Mouse (Mus musculus): ENCODE data around the gene Dst.
"Not testable (repeated sequence)": the region's sequence is repeated elsewhere in the genome, so short reads cannot be mapped to it uniquely, and the experiment has no call there.

Dst gene

DNA sequence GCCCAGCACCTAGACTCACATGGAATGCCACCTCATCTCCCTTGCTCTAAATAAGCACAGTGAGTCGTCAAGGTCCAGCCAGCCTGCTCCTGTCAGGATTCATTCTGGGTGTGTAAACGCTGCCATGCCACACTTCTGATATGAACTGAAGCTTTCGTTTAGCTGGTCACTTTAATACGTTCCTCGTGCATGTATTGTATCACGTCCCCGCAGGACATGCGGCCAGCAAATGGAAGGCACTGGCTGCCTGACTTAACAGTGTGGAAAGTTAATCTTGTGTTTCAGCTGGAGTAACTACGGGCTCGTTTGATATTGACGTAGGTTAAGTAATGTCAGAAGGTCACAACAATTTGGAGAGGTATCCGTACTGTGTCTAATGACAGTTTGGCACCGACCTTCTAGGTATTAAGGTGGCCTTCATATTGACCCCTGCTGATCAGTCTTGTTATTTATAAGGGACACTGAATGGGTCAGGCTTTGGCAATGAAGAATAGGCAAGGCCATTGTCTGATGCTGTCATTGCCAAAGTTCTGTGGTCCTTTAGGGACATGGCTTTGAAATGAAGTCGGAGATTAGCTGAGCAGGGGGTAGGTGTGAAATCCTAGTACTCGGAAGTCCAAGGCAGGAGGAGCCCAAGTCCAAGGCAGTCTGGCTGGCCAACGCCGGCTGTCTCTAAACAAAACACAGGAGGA, 122.5 kb downstream of the Dst start:
- no peak for DNase-seq

DNA sequence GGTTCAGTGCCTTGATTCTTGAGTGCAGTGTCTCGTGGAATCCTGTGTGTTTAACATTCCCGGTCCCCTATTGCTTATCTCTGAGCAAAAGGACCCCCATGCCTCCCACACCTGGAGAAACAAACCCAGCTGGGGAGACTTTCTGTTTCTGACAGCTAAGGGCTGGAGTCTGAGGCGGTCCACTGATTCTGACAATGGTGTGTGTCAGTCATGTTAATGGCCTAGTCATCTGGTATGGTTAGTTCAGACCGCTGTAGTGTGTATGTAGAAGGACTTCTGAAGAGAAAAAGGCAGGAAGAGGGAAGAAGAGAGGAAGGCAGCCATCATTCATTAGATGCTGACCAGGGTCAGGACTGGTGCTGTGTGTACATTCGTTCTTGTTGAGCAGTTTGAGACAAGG, 125.0 kb downstream of the Dst start:
- no peak for DNase-seq

DNA sequence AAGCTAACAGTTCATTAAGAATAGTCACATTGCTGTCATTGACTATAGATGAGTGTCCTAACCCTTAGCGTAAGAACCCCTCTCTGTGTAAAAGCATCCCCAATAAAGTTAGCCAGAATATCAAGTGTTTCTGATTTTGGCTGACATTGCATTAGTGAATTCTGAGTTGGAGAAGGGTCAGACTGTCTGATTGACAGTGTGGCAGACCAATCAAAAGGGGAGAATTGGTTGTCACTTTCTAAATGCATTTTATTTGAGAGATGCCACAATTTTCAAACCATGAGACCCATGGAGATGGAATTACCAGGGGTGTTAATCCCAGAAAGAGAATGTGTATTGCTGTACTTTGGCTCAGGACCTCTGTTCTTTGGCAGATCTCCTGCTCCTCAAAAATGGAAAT, 125.5 kb downstream of the Dst start:
- DNase-seq = no peak

DNA sequence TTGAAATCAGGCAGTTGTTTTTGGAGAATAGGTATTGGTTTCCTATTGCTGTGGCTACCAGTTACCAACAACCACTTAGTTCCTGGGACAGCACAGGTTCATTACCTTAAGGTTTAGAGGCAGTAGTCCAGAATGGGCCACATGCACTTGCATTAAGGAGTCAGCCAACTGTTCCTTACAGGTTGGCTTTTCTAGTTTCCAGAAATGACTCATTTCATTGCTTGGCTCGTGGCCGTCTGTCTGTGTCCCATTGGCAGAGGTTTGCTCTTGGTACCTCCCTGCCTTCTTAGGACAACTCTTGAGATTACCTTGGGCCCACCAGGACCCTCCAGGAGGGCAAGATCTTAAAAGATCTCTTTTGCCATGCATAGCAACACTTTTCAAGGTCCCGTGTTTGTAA, 125.9 kb downstream of the Dst start:
- DNase-seq = no peak

DNA sequence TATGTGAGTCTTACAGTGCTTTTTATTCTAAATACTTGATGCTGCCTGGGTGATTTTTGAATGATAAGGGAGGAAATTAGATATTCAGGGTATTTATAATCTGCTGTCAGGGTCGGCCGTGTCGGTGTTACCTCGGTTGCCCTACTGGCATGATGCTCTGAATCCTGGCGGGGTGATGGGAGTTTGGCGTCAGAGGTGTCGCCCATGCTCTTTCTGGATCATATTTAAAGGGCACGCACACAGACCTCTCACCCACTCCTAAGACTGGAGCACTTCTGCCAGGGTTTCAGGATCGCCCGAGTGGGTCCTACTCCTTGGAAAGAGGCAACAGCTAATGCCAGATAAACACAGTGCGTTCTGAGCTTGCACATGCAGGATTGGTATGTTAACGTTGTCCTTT, 128.1 kb downstream of the Dst start:
- DNase-seq = no peak

DNA sequence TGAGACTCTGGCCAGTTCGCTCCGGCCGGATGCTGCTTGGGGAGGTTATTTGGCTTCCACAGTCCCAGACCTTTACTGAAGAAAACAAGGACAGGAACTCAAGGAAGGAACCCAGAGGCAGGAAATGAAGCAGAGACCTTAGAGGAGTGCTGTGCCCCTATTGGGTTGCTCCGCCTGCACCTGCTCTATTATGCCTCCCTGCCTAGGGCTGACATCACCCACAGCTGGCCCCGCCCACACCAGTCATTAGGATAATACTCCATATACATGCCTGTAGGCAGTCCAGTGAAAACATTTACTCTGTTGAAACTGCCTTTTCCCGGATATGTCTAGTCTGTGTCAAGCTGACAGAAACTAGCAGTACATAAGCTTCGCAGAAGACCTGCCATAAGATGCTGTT, 130.5 kb downstream of the Dst start:
- DNase-seq = no peak

DNA sequence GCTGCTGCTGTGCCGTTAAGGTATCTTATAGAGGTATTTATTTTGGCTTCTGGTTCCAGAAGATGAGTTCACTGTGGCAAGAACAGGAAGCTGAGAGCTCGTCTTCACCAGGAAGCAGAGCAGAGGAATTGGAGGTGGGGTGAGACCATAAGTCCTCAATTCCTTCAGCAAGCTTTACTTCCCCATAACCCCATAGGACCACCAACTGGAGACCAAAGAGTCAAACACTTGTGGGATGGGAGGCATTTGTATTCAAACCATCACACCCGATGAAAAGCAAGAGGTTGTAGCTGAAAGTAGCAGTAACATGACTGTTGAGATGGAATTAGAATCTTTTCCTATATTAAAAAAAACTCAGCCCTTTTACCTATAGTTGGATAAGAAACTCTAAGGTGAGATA, 132.0 kb downstream of the Dst start:
- no peak for DNase-seq

DNA sequence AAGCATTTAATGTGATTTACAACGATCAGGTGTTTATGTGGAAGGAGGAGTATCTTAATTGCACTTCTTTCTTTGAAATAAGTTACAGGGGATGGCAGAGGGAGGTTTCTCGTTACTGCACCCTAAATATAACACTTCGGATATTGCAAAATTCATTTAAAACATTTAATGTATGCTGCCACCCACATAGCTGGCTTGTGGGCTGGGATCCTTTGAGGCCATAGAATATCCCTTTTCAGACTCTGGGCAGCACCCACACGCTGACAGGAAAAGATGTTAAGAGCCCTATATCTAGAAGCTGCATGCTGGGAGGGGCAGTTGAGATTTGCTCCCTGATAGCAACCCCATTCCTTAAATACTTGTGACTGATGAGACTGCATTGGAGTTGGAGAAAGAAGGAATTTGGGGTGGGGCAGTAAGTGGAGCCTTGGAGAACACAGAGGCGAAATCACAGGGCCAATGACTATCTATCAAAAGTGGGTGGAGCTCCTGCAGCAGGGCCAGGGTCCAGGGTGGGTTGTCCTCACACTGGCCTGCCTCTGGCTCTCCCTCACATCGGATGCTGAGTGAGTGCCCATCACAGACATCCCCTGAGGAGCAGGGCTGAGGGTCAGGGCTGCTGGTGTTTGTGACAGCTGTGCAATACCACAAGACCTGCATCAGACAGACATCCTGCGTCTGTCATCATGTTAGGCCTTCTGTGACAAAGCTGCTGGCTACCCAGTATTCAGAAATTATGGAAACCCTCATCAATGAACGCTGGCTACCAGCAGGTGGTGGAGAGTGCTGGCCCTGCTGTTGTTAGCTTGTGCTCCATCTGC, 133.1 kb downstream of the Dst start:
- DNase-seq = no peak

DNA sequence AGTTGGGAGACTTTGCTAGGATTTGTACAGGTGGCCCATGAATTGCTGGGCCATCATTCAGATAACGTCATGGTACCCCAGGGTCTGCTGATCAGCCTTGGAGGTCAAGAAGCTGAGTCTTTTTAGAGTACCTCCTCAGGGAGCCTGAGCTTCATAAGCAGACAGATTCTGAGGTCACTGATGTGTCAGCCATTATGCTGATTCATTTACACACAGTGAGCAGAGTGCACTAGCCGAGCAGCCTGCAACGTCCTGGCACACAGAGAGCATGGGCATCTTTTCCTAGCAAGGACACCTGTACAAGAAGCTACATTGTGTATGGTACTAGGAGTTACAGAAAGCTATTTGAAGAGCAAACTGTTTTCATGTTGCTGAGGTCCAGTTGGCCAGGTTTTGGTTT, 134.3 kb downstream of the Dst start:
- no peak for DNase-seq

DNA sequence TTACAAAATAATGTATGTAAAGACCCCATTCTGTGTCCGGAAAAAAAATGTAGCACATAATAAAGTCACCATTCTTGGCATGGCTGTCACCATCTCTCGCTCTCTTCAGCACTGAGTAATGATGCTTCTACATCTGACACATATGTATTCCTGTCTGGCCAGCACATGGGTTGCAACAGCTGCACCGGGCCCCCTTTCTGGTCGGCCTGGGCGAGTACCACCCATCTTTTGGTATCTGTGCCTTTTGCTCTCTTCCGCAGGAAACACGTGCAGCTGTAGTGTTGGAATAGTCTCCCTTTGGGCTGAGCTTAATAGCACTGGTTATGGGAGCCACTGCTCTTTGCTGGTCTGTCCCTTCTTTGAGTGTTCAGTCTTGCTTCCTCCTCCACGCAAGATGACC, 135.3 kb downstream of the Dst start:
- DNase-seq = no peak

DNA sequence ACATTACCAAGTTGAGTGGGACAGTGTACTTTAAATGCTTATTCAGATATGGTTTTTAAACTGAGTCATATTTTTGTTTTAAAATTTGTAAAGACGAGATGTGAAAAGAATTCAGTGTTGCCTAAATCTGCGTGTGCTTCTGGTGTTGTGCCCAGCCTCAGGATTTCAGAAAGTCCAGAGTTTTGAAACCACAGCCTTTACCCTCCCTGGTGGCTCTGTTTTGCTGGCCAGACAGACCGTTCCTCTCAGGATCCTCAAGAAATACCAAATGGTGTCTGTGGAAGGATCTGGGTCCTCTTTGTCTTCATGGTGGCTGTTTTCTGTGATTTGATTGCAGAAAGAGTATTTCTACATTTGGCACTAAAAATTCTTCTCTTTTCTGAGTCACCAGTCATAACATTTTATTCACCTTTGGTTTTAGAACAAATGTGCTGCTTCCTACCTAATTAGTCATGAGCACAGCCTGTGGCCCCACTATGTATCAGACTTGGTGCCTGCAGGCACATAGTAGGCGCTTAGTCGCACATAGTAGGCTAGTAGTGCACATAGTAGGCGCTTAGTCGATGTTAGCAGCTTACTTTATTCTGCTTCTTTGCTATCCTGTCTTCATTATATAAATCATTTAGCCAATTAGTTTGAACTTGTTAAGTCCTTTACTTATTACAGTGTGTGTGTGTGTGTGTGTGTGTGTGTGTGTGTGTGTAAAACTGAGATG, 136.0 kb downstream of the Dst start:
- DNase-seq = no peak

DNA sequence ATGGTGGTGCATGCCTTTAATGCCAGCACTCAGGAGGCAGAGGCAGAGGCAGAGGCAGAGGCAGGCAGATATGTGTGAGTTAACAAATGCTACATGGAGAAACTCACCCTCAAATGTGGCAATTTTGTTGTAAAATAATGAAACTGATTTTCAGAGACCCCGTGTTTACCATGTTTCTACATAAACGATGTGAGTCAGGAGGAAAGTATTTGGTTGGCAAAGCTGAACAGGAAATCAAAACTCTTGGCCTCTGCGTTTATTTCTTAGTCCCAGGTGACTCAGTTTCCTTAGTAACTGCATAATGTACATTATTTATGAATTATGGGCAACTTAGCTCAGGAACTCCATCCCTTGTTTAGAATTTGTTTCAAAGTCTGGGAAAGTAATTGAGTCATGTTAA, 136.7 kb downstream of the Dst start:
- no peak for DNase-seq

DNA sequence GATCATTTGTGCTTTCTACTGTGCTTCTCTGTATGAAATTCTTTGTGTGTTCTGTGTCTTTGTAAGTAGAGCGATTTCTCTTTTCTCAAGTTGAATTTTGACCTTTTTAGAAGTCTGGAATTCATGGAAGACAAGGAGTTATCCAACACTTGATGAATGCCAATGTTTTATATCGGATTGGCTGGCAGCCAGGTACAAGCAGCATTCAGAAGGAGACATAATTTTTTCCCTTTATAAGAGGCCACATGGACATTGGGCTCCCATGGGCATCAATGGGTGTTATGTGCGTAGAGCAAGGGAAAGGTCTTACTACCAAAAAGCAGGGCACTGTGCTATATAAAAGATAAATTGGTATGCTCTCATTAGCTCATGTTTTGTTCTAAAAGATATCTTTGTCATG, 139.3 kb downstream of the Dst start:
- no peak for DNase-seq

DNA sequence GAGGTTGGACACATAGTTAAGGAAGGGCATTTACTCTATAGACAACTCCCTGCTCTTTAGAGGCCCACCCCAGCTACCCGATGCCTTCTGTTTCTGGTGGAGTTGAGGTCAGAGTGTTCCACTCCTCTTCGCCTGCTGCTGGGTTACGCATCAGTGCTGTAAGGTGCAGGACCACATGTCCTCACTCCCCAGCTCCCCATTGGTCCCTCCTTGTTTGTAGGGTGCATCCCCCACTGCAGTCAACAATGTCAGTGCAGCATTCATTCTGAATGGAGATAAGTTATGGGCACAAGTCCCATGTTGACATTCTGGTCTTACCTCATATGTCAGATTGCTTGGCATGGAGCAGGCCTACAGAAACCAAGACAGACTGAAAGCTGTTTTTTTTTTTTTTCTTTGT, 143.2 kb downstream of the Dst start:
- DNase-seq = no peak

DNA sequence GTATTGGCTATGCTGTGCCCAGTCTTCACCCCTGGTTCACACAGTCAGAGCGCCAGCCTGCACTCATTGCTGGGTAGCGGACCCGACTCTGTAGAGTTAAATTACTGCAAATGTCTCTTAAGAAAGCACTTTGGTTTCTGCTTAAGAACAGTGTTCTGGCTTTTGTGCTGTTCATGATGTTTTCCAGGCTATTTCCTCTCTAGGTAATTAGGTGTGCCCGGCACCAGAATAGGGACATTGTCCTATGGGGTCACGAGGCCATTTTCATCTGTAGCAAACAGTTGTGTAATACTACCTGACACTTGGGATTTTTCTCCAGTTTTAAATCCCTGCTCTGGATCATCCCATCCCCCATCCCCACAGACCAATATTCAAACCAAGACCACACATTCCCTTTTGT, 144.4 kb downstream of the Dst start:
- DNase-seq = no peak

DNA sequence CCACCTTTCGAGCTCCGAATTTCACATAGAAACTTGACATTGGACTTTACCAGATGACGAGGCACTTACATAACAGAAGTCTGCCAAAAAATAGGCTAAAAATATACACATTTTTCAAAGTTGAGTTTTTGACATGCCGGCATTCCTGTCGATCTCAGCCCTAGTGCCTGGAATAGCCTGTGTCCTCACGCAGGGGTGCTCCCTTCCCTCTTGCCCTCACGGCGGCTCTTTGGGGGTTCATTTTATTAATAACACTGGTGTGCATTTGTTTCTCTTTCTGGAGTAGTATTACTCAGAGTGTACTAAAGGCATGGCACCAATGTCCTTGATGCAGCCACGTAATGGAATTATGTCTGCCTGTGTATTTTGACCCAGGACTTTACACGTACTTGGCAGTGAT, 146.9 kb downstream of the Dst start:
- DNase-seq = no peak

DNA sequence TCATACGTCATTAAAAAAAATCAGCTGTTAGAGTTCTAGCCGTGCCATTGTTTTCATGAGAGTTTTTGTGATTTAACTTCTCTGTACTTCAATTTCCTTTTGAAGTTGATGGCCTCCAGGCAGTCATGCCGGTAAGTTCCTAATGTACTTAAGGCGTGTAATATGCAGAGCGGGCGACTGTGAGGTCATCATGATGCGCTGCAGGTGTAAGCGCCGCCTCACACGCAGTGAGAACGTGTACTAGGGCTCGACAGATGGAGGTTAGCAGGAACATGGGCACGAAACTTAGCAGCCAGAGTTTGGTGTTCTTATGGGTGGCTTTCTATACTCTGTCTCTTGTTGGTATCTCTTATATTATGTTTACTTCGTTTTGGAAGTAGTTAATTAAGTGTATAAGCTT, 148.6 kb downstream of the Dst start:
- DNase-seq = no peak

DNA sequence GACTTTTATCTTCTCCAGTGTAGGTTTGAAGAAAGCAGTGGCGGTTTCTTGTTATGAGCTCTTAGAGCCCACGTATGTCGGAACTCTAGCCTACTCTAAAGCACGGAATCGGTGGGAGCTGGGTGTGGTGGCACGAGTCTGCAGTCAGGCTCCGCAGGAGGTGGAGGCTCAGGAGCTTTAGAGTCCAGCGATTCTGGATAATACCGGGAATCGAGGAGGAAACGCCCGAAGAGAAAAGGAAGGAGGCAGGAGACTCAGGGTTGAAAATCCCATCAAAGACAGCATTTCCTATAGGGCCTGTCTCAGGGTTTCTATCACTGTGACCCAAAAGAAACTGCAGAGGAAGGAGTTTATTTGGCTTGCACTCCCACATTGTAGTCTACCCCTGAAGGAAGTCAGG, 151.2 kb downstream of the Dst start:
- no peak for DNase-seq

DNA sequence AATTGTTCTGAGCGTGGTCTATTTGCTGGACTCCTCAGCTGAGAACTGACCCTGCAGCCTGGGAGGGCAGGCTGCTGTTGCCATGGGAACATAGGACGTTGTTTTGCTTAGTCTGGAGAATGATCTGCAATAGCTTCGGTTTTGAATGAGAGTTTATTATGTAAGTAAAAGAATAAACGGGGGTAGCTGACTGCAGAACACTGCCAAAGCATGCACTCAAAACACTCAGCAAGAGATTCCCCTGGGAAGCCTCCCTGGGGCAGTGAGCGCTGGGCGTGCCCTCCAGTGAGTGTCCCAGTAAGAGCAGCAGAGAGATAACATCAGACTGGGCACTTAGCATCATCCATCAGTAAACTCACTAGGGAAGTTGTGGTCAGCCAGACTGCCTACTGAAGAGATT, 152.4 kb downstream of the Dst start:
- no peak for DNase-seq

DNA sequence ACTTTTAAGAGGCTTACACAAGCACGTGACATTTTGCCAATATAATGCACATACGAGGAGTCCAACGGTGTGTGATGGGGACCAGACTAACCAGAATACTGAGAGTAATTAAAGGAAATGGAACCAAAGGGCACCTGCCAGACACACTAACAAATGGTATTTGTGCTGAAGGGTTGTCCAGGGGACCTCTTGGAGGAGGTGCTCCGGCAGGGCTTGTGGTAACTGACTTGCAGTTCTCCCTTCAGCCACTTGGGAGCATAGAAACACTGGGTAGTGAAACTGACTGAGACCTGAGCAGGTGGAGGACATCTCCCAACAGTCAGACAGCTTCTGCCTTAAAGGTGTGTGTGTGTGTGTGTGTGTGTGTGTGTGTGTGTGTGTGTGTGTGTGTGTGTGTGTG, 153.1 kb downstream of the Dst start:
- DNase-seq = peak; percentile 64 to 68

DNA sequence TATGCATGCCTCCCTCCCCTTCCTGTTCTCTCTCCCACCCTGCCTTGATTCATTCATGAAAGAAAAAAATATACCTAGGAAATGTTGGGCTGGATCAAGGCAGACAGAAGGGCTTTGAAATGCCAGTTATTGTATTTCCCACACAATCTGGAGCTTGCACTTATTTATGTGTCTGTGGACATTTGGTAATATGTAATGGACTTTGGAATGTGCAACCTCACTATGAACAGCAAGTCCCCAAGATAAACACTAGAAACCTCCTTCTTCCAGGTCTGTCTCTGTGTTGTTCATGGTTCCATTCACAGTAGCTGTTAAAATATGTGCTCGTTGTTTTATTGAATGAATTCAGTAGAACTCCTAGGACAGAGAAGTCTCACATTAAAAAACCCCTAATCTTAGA, 153.8 kb downstream of the Dst start:
- no peak for DNase-seq

DNA sequence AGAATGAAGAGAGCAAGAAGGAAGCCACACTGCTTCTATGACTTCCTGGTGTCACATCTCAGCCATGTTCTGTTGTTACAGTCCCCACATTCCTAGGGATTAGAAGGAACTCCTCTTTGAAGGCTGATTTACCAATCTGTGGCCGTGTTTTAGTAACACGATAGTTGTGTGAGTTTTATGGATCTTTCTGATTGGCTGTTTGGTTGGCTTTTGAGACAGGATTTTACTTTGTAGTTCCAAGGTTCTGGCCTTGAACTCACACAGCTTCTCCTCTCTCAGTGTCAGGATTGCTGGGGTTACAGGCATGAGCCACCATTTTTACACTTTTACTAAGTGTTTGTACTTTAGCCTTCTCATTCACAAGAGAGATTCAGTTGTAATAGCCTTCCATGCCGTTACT, 155.9 kb downstream of the Dst start:
- DNase-seq = no peak

DNA sequence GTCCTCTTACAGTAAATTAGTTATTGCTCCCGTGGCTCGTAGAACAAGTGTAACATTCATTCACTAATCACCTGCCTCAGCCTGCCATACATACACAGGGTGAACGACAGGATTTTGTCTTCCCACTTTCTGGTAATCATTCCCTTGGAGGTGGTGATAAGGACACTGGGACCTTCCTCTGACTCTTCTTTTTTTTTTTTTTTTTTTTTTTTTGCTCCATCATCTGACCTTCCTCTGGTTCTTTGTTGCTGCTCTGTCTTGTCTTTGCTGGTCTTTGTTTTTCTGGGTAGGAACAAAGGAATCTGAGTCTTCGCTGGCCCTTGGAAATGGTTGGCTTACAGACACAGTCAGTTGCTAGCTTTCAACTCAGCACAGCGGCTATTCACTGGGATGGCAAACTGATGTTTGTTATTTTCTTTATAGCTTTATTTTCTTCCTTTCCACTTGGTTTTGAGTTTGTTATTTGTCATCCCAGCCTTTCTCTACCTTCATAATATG, 157.6 kb downstream of the Dst start:
- DNase-seq = no peak

DNA sequence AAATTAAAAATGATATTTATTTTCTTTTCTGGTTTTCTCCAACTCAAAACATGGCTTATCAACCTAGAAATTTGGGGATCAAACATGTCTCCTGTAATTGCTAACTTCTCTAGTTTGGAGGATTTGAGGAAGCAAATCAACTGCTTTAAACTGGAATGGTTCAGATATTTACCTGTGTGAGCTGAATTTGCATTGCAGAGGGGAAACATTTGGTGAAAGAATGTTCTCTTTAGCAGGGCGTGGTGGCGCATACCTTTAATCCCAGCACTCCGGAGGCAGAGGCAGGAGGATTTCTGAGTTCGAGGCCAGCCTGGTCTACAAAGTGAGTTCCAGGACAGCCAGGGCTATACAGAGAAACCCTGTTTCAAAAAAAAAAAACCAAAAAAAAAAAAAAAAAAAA, 158.4 kb downstream of the Dst start:
- DNase-seq = not testable (repeated sequence)

All from B cell, adult 2 months (primary cell).